Mouse (Mus musculus) liver, embryonic 16.5 days (tissue): ENCODE results near the gene 3110040M04Rik. TPM values are rescaled to one million over a fixed set of nuclear protein-coding genes. Genes with fewer than 3 reads are reported as not detected.

ENCODE experiments used
- ATAC-seq: fragments of 200-750 bp; cut with Nextera tagmentation; 2 replicates; pipeline ENCODE4 v1.8.0; 2017; ENCODE audit warnings: low read depth, mild to moderate bottlenecking, moderate number of reproducible peaks, moderate library complexity
- H3K27ac ChIP-seq: fragments of 300-500 bp; sonication (generic); 2 replicates; pipeline ENCODE4 v1.5.1; 2014; ENCODE audit warnings: mild to moderate bottlenecking, low read length
- H3K27me3 ChIP-seq: fragments of 300-500 bp; sonication (generic); 2 replicates; pipeline ENCODE4 v1.6.1; 2014; ENCODE audit warnings: low read depth, low read length, mixed read lengths; ENCODE audit not compliant: control insufficient read depth, insufficient read depth
- H3K36me3 ChIP-seq: fragments of 300-500 bp; sonication (generic); 2 replicates; pipeline ENCODE4 v1.6.1; 2014; ENCODE audit warnings: mild to moderate bottlenecking; ENCODE audit not compliant: control insufficient read depth, insufficient read depth
- H3K4me1 ChIP-seq: fragments of 300-500 bp; sonication (generic); 2 replicates; pipeline ENCODE4 v1.6.1; 2014; ENCODE audit warnings: low read depth, low read length, mixed read lengths; ENCODE audit not compliant: control insufficient read depth
- H3K4me2 ChIP-seq: fragments of 300-500 bp; sonication (generic); 2 replicates; pipeline ENCODE4 v1.6.1; 2014; ENCODE audit warnings: low read depth, low read length, mixed read lengths
- H3K4me3 ChIP-seq: fragments of 300-500 bp; sonication (generic); 2 replicates; pipeline ENCODE4 v1.5.1; 2014; ENCODE audit warnings: low read depth, mild to moderate bottlenecking, low read length
- H3K9ac ChIP-seq: fragments of 300-500 bp; sonication (generic); 2 replicates; pipeline ENCODE4 v1.6.1; 2014; ENCODE audit warnings: low read depth, low read length
- H3K9me3 ChIP-seq: fragments of 300-500 bp; sonication (generic); replicated peaks from 2 replicates; pipeline ENCODE4 v1.6.1; 2016; ENCODE audit warnings: low read length; ENCODE audit not compliant: control insufficient read depth
- WGBS: fragments of 180-500 bp; shearing (Covaris S2); extraction: QIAGEN DNeasy Blood & Tissue Kit; methylation state at CpG from one replicate; pipeline ENCODE4 v1.1.7; 2014; ENCODE audit not compliant: insufficient replicate concordance; 5-methylcytosine and 5-hydroxymethylcytosine counted together
- polyA plus RNA-seq: library from polyadenylated mRNA; unstranded; fragments of >200 nt; fragmentation: Nextera tagmentation; extraction: Ambion mirVana; gene quantifications from 2 replicates; pipeline ENCODE4 v1.2.1, GENCODE M21; 2015

The 3110040M04Rik gene
- polyA plus RNA-seq, 1 experiment from 2014 or later, result 0.84 TPM

DNA sequence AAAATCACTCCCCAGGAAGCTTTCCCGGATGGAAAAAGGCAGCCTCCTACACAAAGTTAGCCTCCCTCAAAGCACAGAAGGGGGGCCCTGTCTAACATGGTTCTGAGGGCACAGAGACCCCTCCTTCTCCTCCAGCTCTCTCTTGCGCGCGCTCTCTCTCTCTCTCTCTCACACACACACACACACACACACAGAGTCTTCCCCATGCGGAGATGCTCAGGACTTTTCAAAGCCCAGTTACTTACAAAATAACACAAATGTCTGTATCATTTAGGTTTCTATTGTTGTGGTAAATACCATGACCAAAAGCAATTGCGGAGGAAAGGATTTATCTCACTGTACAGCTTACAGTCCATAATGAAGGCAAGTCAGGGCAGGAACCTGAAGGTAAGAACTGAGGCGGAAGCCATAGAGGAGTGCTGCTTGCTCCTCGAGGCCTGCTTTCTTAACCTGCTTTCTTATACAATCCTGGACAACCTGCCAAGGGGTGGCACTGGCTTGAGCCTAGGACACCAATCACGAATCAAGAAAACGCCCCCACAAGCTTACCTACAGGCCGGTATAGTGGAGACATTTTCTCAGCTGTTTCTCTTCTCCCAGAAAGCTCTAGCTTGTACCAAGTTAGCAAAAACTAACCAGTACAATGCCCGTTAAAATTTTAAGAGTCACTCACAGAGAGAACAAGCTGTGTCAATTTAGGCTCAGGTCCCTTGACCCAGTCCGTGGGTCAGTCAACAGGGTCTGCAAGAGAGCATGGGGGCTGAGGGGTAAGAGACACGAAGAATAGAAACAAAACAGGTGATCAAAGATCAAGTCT lies 47.5 kb downstream of the 3110040M04Rik start:
- Histone ChIP-seq H3K4me1 (no peaks in the 10 kb centered on the region), H3K4me2 (no peak overlapping the region), H3K27ac (no peak overlapping the region), H3K27me3 (no peaks in the 10 kb centered on the region), H3K9ac (no peak overlapping the region), H3K36me3 (no peaks in the 10 kb centered on the region), H3K4me3 (no peak overlapping the region), H3K9me3 (no peaks in the 10 kb centered on the region)
- WGBS, result 65% methylated on average over 14 of the region's 14 CpGs
- ATAC-seq, result no peak

Other genes starting within 250 kb of the 3110040M04Rik start
- gene Hmcn1, start 210.7 kb upstream of the 3110040M04Rik start, polyA plus RNA-seq, result 1.3 and 2.0 TPM in 2 replicates
- gene Gm47985, start 21.6 kb upstream of the 3110040M04Rik start, polyA plus RNA-seq, result 1.4 and 1.8 TPM in 2 replicates
- gene Gm8947, start 11.7 kb upstream of the 3110040M04Rik start, polyA plus RNA-seq, result 1.2 and 1.3 TPM in 2 replicates
- 0.64 and 0.98 TPM in 2 replicates for gene Gm47995, start 5.7 kb upstream of the 3110040M04Rik start, polyA plus RNA-seq
- 0.12 and 0.20 TPM in 2 replicates for gene Gm47996, start 6.0 kb downstream of the 3110040M04Rik start, polyA plus RNA-seq
- 77.1 and 78.5 TPM in 2 replicates for gene Ivns1abp, start 140.4 kb downstream of the 3110040M04Rik start, polyA plus RNA-seq
- gene Swt1, start 224.3 kb downstream of the 3110040M04Rik start, polyA plus RNA-seq, result 19.1 and 19.7 TPM in 2 replicates
- gene Trmt1l, start 224.4 kb downstream of the 3110040M04Rik start, polyA plus RNA-seq, result 13.9 and 15.1 TPM in 2 replicates